Mouse (Mus musculus) stomach, postnatal 0 days (tissue): Measurements from ENCODE around the gene Epb41l5. TPM values are rescaled to one million over a fixed set of nuclear protein-coding genes. Genes with fewer than 3 reads are reported as not detected.

Experiments used
- ATAC-seq: fragments of 200-750 bp; cut with Nextera tagmentation; 2 replicates; pipeline ENCODE4 v1.8.0; 2017; ENCODE audit not compliant: low FRiP score, low TSS enrichment
- DNase-seq: peaks from one replicate; pipeline ENCODE4 v3.0.0-alpha.2; 2016; ENCODE audit warnings: low spot score
- H3K27ac ChIP-seq: fragments of 300-500 bp; sonication (generic); replicated peaks from 2 replicates; pipeline ENCODE4 v1.5.1; 2014; ENCODE audit warnings: mild to moderate bottlenecking, control low read depth
- H3K27me3 ChIP-seq: fragments of 300-500 bp; sonication (generic); 2 replicates; pipeline ENCODE4 v1.6.1; 2014; ENCODE audit warnings: low read length; ENCODE audit not compliant: control insufficient read depth, insufficient read depth
- H3K36me3 ChIP-seq: fragments of 300-500 bp; sonication (generic); 2 replicates; pipeline ENCODE4 v1.6.1; 2014; ENCODE audit warnings: low read length, mixed read lengths; ENCODE audit not compliant: control insufficient read depth, insufficient read depth
- H3K4me1 ChIP-seq: fragments of 300-500 bp; sonication (generic); replicated peaks from 2 replicates; pipeline ENCODE4 v1.6.1; 2014; ENCODE audit warnings: antibody characterized with exemption; ENCODE audit not compliant: control insufficient read depth, insufficient read depth
- H3K4me2 ChIP-seq: fragments of 300-500 bp; sonication (generic); replicated peaks from 2 replicates; pipeline ENCODE4 v1.6.1; 2014; ENCODE audit warnings: low read depth, mild to moderate bottlenecking, control low read depth, moderate library complexity
- H3K4me3 ChIP-seq: fragments of 300-500 bp; sonication (generic); 2 replicates; pipeline ENCODE4 v1.5.1; 2014; ENCODE audit warnings: low read depth, low read length, control low read depth
- H3K9ac ChIP-seq: fragments of 300-500 bp; sonication (generic); 2 replicates; pipeline ENCODE4 v1.6.1; 2014; ENCODE audit warnings: mild to moderate bottlenecking, low read length, control low read depth, mixed read lengths
- H3K9me3 ChIP-seq: fragments of 300-500 bp; sonication (generic); 2 replicates; pipeline ENCODE4 v1.6.1; 2016; ENCODE audit warnings: low read length; ENCODE audit not compliant: control insufficient read depth
- CTCF ChIP-seq: IDR thresholded peaks from 2 replicates; pipeline ENCODE4 v1.5.1; 2016; ENCODE audit warnings: antibody characterized with exemption, low read depth, mild to moderate bottlenecking, moderate library complexity
- EP300 ChIP-seq: optimal IDR thresholded peaks from 2 replicates; pipeline ENCODE3; 2016; ENCODE audit warnings: antibody characterized with exemption
- WGBS: fragments of 180-500 bp; shearing (Covaris S2); extraction: QIAGEN DNeasy Blood & Tissue Kit; methylation state at CpG from one replicate; pipeline ENCODE4 v1.1.7; 2014; 5-methylcytosine and 5-hydroxymethylcytosine counted together
- polyA plus RNA-seq: library from polyadenylated mRNA; unstranded; fragments of >200 nt; fragmentation: Nextera tagmentation; extraction: Ambion mirVana; gene quantifications from 2 replicates; pipeline ENCODE4 v1.2.1, GENCODE M21; 2015

Gene Epb41l5
- polyA plus RNA-seq, 1 experiment from 2014 or later: 17.7 TPM

- no peak overlapping the region for H3K4me2 ChIP-seq
- DNase-seq (no peak), ATAC-seq (no peak)
- no peak overlapping the region for H3K9ac ChIP-seq
- no peak for TF ChIP-seq EP300
- no peak for TF ChIP-seq CTCF
- H3K36me3 ChIP-seq: no peaks in the 10 kb centered on the region
- no peaks in the 10 kb centered on the region for H3K27me3 ChIP-seq
- no peak overlapping the region for H3K27ac ChIP-seq
- H3K9me3 ChIP-seq: no peaks in the 10 kb centered on the region
- WGBS: 36% methylated on average over 4 of the region's 4 CpGs
- no peak overlapping the region for H3K4me3 ChIP-seq
- H3K4me1 ChIP-seq: 0 out of 2 replicates have a peak, but pooled peaks cover 2% of the 10 kb centered on the region
These were observed 140.3 kb downstream of the Epb41l5 start for GRCm38 (mm10) chr1:119508548-119508947.

GRCm38 (mm10) chr1:119505951-119506350, 142.8 kb downstream of the Epb41l5 start:
- WGBS: 77% methylated on average over 3 of the region's 3 CpGs
- ATAC-seq: no peak
- no peak for DNase-seq
- Histone ChIP-seq H3K4me1 (0 out of 2 replicates have a peak, but pooled peaks cover 2% of the 10 kb centered on the region), H3K4me3 (no peak overlapping the region), H3K27ac (no peak overlapping the region), H3K27me3 (no peaks in the 10 kb centered on the region), H3K9ac (no peak overlapping the region), H3K4me2 (no peak overlapping the region), H3K9me3 (no peaks in the 10 kb centered on the region), H3K36me3 (peaks cover 3% of the 10 kb centered on the region; the same call in 1 of the 2 replicates)
- TF ChIP-seq EP300: no peak
- no peak for TF ChIP-seq CTCF

GRCm38 (mm10) chr1:119504260-119505062, 144.3 kb downstream of the Epb41l5 start, which contains the start of gene Ralb:
Ralb (minus strand) TSS chr1:119504794.
- Histone ChIP-seq H3K9me3 (no peaks in the 10 kb centered on the region), H3K9ac (peak within 1 kb of the TSS; percentile 83), H3K4me3 (peak within 1 kb of the TSS; percentile 87), H3K36me3 (peaks cover 3% of the 10 kb centered on the region; the same call in 1 of the 2 replicates), H3K4me1 (0 out of 2 replicates have a peak, but pooled peaks cover 2% of the 10 kb centered on the region), H3K27me3 (no peaks in the 10 kb centered on the region), H3K27ac (peak within 1 kb of the TSS; percentile 93), H3K4me2 (peak within 1 kb of the TSS; percentile 72)
- TF ChIP-seq EP300 (no peak), CTCF (0 out of 2 replicates have a peak, but pooled peaks have one; percentile 1)
- WGBS: under 1% methylated on average over 57 of the region's 57 CpGs
- peak; percentile 98 for ATAC-seq
- peak; percentile 98 for DNase-seq

GRCm38 (mm10) chr1:119503808-119504207, 145.0 kb downstream of the Epb41l5 start:
- H3K4me1 ChIP-seq: 0 out of 2 replicates have a peak, but pooled peaks cover 2% of the 10 kb centered on the region
- 6% methylated on average over 5 of the region's 5 CpGs for WGBS
- DNase-seq: no peak

GRCm38 (mm10) chr1:119503181-119503580, 145.6 kb downstream of the Epb41l5 start:
- Histone ChIP-seq H3K4me1 (0 out of 2 replicates have a peak, but pooled peaks cover 2% of the 10 kb centered on the region), H3K27ac (no peak overlapping the region), H3K4me3 (peak overlapping the region; percentile 87), H3K9me3 (no peaks in the 10 kb centered on the region), H3K36me3 (peaks cover 3% of the 10 kb centered on the region; the same call in 1 of the 2 replicates), H3K9ac (peak overlapping the region; percentile 83), H3K27me3 (no peaks in the 10 kb centered on the region), H3K4me2 (peak overlapping the region; percentile 72)
- DNase-seq (no peak), ATAC-seq (no peak)
- whole genome bisulfite sequencing: 50% methylated on average over 3 of the region's 3 CpGs
- TF ChIP-seq EP300 (no peak), CTCF (no peak)

More at GRCm38 (mm10) chr1:119503808-119504207, 145.0 kb downstream of the Epb41l5 start:
- H3K27ac ChIP-seq: peak overlapping the region; percentile 93
- H3K4me2 ChIP-seq: peak overlapping the region; percentile 72
- H3K27me3 ChIP-seq: no peaks in the 10 kb centered on the region
- H3K36me3 ChIP-seq: peaks cover 3% of the 10 kb centered on the region; the same call in 1 of the 2 replicates
- ATAC-seq: no peak
- peak overlapping the region; percentile 87 for H3K4me3 ChIP-seq
- H3K9me3 ChIP-seq: no peaks in the 10 kb centered on the region
- TF ChIP-seq CTCF: no peak
- no peak for TF ChIP-seq EP300
- peak overlapping the region; percentile 83 for H3K9ac ChIP-seq

- no peak overlapping the region for H3K27ac ChIP-seq
- no peaks in the 10 kb centered on the region for H3K9me3 ChIP-seq
- 0 out of 2 replicates have a peak, but pooled peaks cover 2% of the 10 kb centered on the region for H3K4me1 ChIP-seq
- no peaks in the 10 kb centered on the region for H3K27me3 ChIP-seq
- peak overlapping the region; percentile 72 for H3K4me2 ChIP-seq
- DNase-seq: no peak
- TF ChIP-seq CTCF (0 out of 2 replicates have a peak, but pooled peaks have one; percentile 25), EP300 (no peak)
- H3K9ac ChIP-seq: 0 out of 2 replicates have a peak overlapping the region, but pooled peaks have one; percentile 83
- H3K4me3 ChIP-seq: no peak overlapping the region
- peaks cover 3% of the 10 kb centered on the region; the same call in 1 of the 2 replicates for H3K36me3 ChIP-seq
- no peak for ATAC-seq
- WGBS: 88% methylated on average over 11 of the region's 11 CpGs
These were observed 146.1 kb downstream of the Epb41l5 start for GRCm38 (mm10) chr1:119502729-119503128.
